Mouse (Mus musculus) kidney, postnatal 0 days (tissue): ENCODE results near the gene Chchd1. TPM values are rescaled to one million over a fixed set of nuclear protein-coding genes. Genes with fewer than 3 reads are reported as not detected.
A peak's percentile ranks its signal among the peaks of the same experiment; 100 is the strongest.

Source experiments
- ATAC-seq: fragments of 200-750 bp; cut with Nextera tagmentation; replicated peaks from 2 replicates; pipeline ENCODE4 v1.8.0; 2017; ENCODE audit warnings: low read depth, moderate number of reproducible peaks, moderate TSS enrichment, moderate library complexity; ENCODE audit not compliant: low FRiP score
- DNase-seq: peaks from one replicate; pipeline ENCODE4 v3.0.0-alpha.2; 2016; ENCODE audit warnings: low spot score
- H3K27ac ChIP-seq: fragments of 300-500 bp; sonication (generic); 2 replicates; pipeline ENCODE4 v1.5.1; 2014; ENCODE audit warnings: mild to moderate bottlenecking
- H3K27me3 ChIP-seq: fragments of 300-500 bp; sonication (generic); 2 replicates; pipeline ENCODE4 v1.6.1; 2014; ENCODE audit warnings: low read length, mixed read lengths; ENCODE audit not compliant: insufficient read depth
- H3K36me3 ChIP-seq: fragments of 300-500 bp; sonication (generic); 2 replicates; pipeline ENCODE4 v1.6.1; 2014; ENCODE audit warnings: low read length, mixed read lengths; ENCODE audit not compliant: insufficient read depth
- H3K4me1 ChIP-seq: fragments of 300-500 bp; sonication (generic); replicated peaks from 2 replicates; pipeline ENCODE4 v1.6.1; 2014; ENCODE audit warnings: antibody characterized with exemption, low read length, mixed read lengths; ENCODE audit not compliant: insufficient read depth
- H3K4me2 ChIP-seq: fragments of 300-500 bp; sonication (generic); 2 replicates; pipeline ENCODE4 v1.6.1; 2014; ENCODE audit warnings: mild to moderate bottlenecking, low read length, moderate library complexity, mixed read lengths
- H3K4me3 ChIP-seq: fragments of 300-500 bp; sonication (generic); replicated peaks from 2 replicates; pipeline ENCODE4 v1.5.1; 2014; ENCODE audit warnings: low read depth, low read length
- H3K9ac ChIP-seq: fragments of 300-500 bp; sonication (generic); 2 replicates; pipeline ENCODE4 v1.6.1; 2014; ENCODE audit warnings: low read depth, low read length
- H3K9me3 ChIP-seq: fragments of 300-500 bp; sonication (generic); replicated peaks from 2 replicates; pipeline ENCODE4 v1.6.1; 2016; ENCODE audit warnings: low read length, inconsistent platforms, mixed read lengths
- CTCF ChIP-seq: IDR thresholded peaks from 2 replicates; pipeline ENCODE4 v1.5.1; 2016; ENCODE audit warnings: antibody characterized with exemption, low read depth, mild to moderate bottlenecking, moderate library complexity
- WGBS: fragments of 180-500 bp; shearing (Covaris S2); extraction: QIAGEN DNeasy Blood & Tissue Kit; methylation state at CpG from one replicate; pipeline ENCODE4 v1.1.7; 2014; 5-methylcytosine and 5-hydroxymethylcytosine counted together
- polyA plus RNA-seq: library from polyadenylated mRNA; unstranded; fragments of >200 nt; fragmentation: Nextera tagmentation; extraction: Ambion mirVana; gene quantifications from 2 replicates; pipeline ENCODE4 v1.2.1, GENCODE M21; 2015

Chchd1 gene
- polyA plus RNA-seq, 1 experiment from 2014 or later = 223 TPM

DNA sequence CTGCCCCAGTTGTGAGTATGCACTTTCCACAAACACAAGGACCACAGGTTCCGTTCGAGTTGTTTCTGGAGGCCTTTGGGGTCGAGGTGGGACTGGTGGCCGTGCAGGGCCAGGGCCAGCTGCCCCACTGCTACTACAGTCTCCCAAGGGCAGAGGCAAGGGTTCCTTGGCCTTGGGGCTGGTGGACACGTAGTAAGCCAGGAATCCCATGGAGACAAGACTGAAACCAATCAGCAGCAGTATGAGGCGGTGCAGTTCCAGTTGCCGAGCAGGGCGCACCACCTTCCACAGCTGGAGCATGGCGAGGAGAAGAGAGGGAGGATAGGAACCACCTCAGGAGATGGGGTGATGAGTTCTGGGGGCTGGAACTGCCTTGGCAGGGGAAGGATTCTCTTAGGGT, 27.1 kb downstream of the Chchd1 start:
- DNase-seq = no peak
- H3K4me3 ChIP-seq = no peak overlapping the region
- no peaks in the 10 kb centered on the region; the same call in 1 of the 2 replicates for H3K4me1 ChIP-seq
- no peak overlapping the region for H3K4me2 ChIP-seq
- no peaks in the 10 kb centered on the region for H3K27me3 ChIP-seq
- H3K9ac ChIP-seq = no peak overlapping the region
- H3K27ac ChIP-seq = no peak overlapping the region
- H3K9me3 ChIP-seq = no peaks in the 10 kb centered on the region
- peaks cover 50% of the 10 kb centered on the region for H3K36me3 ChIP-seq
- TF ChIP-seq CTCF = no peak
- ATAC-seq = no peak
- 82% methylated on average over 9 of the region's 9 CpGs for WGBS

DNA sequence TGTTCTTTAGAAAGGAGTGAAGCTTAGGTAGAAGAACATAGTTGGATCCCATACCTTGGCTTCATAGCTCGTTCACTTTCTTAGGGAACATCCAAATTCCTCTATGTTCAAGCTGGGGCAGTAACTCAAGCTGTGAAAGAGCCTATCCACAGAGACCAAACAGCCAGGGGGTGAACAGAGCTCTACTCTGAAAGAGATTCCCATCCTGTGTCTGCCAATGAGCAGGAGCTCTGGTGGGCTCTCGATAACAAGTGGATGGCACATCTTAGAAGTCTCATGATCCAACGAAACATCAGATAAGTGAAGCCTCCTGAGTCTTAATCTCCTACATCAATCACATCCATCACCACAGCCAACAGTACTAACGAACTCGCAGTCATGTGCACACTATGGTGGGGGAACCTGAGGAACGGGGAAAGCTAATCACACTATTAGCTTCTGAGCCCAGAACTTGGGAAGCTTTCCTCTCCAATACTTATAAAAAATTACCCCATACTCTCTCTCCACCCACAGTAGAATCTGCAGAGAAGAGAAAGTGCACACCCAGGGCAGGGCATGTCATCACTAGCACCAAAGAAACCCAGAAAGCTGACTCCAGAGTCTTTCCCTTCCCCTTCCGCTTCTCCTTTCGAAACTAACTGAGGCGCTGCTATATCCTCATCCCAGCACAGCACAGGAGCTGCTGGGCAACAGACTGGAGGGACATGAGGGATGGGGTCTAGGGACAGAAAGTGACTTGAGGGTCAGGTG, 28.2 kb downstream of the Chchd1 start:
- H3K4me1 ChIP-seq = no peaks in the 10 kb centered on the region; the same call in 1 of the 2 replicates
- no peak overlapping the region for H3K4me3 ChIP-seq
- WGBS = 80% methylated on average over 9 of the region's 9 CpGs
- H3K27ac ChIP-seq = no peak overlapping the region
- H3K9me3 ChIP-seq = no peaks in the 10 kb centered on the region
- DNase-seq (no peak), ATAC-seq (no peak)
- peaks cover 43% of the 10 kb centered on the region for H3K36me3 ChIP-seq
- H3K9ac ChIP-seq = no peak overlapping the region
- TF ChIP-seq CTCF = no peak
- H3K4me2 ChIP-seq = no peak overlapping the region
- H3K27me3 ChIP-seq = no peaks in the 10 kb centered on the region

DNA sequence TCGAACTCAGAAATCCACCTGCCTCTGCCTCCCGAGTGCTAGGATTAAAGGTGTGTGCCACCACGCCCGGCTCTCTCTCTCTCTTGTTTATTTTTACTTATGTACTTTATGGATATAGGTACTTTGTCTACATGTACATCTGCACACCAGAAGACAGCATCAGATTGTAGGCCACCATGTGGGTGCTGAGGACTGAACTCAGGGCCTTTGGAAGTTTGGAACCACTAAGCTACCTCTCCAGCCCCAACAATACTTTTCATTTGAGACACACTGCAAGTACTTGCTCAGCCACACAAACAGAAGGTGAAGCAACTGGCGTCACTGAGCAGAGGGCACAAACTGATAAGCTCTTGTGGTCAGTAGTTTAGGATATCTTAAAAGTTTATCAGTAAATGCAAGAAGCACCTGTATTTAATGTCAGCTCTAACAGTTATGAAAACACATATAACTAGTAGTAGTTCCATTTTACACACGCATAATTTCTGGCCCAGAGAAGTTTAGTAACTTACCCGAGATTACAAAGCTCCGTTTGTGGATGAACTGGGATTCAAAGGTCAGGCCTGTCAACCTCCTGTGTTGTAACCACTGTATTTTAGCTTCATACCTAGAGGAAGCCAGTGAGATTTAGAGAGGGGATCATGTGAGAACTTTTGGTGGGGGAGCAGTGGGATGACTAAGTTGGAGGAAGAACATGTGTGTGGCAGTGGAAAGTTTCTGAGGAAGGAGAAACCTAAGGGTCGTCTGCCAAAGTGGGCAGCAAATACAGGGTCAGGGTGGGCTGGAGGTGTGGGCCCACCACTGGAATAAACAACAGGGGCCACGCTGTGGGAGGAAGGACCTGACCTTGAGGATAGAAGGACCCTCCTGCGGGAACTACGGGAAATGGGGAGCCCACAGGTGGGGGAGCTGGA, 30.5 kb downstream of the Chchd1 start:
- Histone ChIP-seq H3K4me1 (no peaks in the 10 kb centered on the region; the same call in 1 of the 2 replicates), H3K27ac (peak overlapping the region; percentile 95), H3K36me3 (peaks cover 29% of the 10 kb centered on the region), H3K4me2 (peak overlapping the region; percentile 88), H3K27me3 (no peaks in the 10 kb centered on the region), H3K4me3 (peak overlapping the region; percentile 87), H3K9me3 (no peaks in the 10 kb centered on the region), H3K9ac (peak overlapping the region; percentile 96)
- WGBS = 46% methylated on average over 12 of the region's 12 CpGs
- no peak for TF ChIP-seq CTCF
- DNase-seq (no peak), ATAC-seq (0 out of 2 replicates have a peak, but pooled peaks have one; percentile 1)

DNA sequence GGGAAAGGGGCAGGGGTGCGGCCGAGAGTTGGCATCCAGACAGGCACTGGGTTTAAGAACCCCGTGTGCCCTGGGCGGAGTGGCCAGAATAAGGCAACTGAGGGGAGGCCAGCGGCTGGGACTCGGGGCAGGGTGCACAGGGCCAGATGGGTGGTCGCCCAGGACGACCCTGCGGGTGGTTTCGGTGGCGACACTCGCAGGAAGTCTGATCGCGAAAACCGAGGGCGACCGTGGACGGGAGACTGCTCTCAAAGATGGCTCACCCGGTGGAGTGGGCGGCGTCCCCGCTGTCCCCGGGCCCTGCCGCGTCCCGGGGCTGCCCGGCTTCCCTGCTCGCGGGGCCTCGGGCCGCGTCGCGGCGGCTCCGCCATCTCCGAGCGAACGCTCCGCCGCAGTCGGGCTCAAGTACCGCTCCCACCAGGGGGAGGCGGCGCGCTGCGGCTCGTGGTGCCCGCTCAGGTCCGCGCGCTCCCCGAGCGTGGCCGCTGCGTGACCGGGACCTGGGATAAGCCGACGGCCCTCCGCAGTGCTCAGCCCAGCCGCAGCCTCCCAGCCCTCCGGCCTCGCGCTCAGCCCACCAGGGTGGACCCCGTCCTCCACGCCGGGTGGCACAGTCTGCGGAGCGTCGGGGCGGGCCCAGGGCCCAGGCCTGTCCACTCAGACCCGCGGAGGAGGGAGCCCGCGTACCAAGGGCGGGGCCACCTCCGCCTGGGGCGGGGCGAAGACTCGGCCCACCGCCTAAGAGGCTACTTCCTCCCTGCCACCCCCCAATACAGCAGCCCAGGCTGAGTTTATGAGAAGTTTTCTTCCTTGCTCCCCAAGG, 31.4 kb downstream of the Chchd1 start, which contains the start of gene Ndst2:
Ndst2 (minus strand) TSS at position 611 of the 823 bp plus-strand sequence.
- H3K36me3 ChIP-seq = peaks cover 28% of the 10 kb centered on the region
- H3K4me3 ChIP-seq = peak within 1 kb of the TSS; percentile 87
- peak; percentile 9; the same call in 1 of the 2 replicates for TF ChIP-seq CTCF
- H3K9ac ChIP-seq = peak within 1 kb of the TSS; percentile 96
- no peaks in the 10 kb centered on the region for H3K9me3 ChIP-seq
- no peaks in the 10 kb centered on the region; the same call in 1 of the 2 replicates for H3K4me1 ChIP-seq
- H3K4me2 ChIP-seq = peak within 1 kb of the TSS; percentile 88
- peak; percentile 97 for ATAC-seq
- peak; percentile 96 for DNase-seq
- peak within 1 kb of the TSS; percentile 95 for H3K27ac ChIP-seq
- no peaks in the 10 kb centered on the region for H3K27me3 ChIP-seq
- WGBS = under 1% methylated on average over 70 of the region's 81 CpGs

DNA sequence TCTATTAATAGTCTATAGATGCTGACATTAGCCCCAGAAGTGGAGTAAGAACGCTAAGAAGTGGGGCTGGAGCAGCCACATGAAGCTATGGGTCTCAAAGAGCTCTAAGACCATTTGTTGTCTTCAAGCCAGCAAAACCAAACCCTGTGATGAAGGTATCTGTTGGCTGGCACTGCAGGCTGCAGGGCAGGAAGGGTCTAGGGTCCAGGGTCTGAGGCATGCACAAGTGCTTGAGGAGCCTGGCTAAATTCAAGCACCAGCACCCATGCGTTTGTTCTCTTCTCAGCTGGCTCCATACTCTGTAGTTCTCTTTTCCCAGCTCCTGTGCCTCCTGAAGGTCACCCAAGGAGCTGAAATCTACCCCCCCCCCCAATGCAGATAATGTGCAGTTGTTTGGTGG, 32.2 kb downstream of the Chchd1 start:
- H3K4me3 ChIP-seq = no peak overlapping the region
- H3K4me2 ChIP-seq = peak overlapping the region; percentile 88; the same call in 1 of the 2 replicates
- WGBS = 61% methylated on average over 2 of the region's 2 CpGs
- peaks cover 23% of the 10 kb centered on the region for H3K36me3 ChIP-seq
- peak overlapping the region; percentile 95; the same call in 1 of the 2 replicates for H3K27ac ChIP-seq
- DNase-seq (no peak), ATAC-seq (no peak)
- H3K27me3 ChIP-seq = no peaks in the 10 kb centered on the region
- no peaks in the 10 kb centered on the region for H3K9me3 ChIP-seq
- H3K9ac ChIP-seq = no peak overlapping the region
- no peak for TF ChIP-seq CTCF
- no peaks in the 10 kb centered on the region; the same call in 1 of the 2 replicates for H3K4me1 ChIP-seq
